In the genomic region with DNA sequence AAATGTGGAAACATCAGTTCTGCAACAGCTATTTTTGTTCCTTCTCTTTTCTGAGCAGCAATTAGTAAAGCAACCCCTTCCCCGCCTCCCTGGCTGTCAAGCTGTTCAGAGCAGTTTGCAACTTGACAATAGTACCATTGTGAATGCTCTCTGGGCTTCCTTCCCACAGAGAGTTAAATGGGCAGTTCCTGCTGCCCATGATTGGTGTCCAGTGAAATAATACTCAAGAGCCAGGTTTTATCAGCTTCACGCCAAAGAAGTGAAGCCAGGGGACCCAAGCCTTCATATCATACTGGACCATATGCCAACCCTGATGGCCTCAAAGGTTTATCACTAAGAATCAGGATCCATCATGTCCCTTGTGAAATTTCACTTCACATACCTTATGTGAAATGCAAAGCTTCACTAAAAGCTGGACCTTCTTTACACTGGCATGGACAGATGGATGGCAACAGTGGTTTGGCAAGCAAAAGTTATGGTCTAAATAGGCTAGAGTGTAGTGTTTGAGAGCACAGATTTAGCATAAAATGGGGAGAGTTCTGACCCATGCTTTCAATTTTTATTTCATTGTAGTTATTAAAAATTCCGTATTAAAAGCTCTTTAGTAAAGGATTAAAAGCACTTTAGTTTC, we compare ENCODE assay signal across 11 mouse cellular contexts. TPM values are rescaled to one million over a fixed set of nuclear protein-coding genes. Genes with fewer than 3 reads are reported as not detected.
DNase-seq lines count a peak whose midpoint lies in the region; ATAC-seq lines count a peak whose summit lies in the region.
"Had no signal": no experiment of that assay in that cellular context is flagged by ENCODE, and none has a peak within 500 bp of the region (broad histone marks: within the 10 kb centered on the region; RNA-seq: fewer than 3 reads in every experiment).

No protein-coding gene starts in this region.

- H3K4me1 ChIP-seq in forebrain, embryonic 16.5 days (replicated peaks; ENCODE audit: control insufficient read depth, insufficient read depth, low read length): peaks cover 10% of the 10 kb centered on the region
- peaks cover 31% of the 10 kb centered on the region for H3K4me1 ChIP-seq in liver, embryonic 13.5 days (replicated peaks)
- H3K4me1 ChIP-seq in limb, embryonic 10.5 days: peaks cover 6% of the 10 kb centered on the region; the same call in 1 of the 2 replicates
- no peaks in the 10 kb centered on the region for H3K4me1 ChIP-seq in kidney, embryonic 14.5 days (ENCODE audit: control insufficient read depth, insufficient read depth, low read length)

- no peaks in the 10 kb centered on the region for H3K27me3 ChIP-seq in forebrain, embryonic 16.5 days (replicated peaks; ENCODE audit: control insufficient read depth, insufficient read depth, low read length)
- no peaks in the 10 kb centered on the region for H3K27me3 ChIP-seq in liver, embryonic 13.5 days
- H3K27me3 ChIP-seq in limb, embryonic 10.5 days (ENCODE audit: low read depth, poor library complexity, severe bottlenecking): no peaks in the 10 kb centered on the region
- H3K27me3 ChIP-seq in kidney, embryonic 14.5 days (ENCODE audit: control insufficient read depth, insufficient read depth, low read length): no peaks in the 10 kb centered on the region

- no peak overlapping the region for H3K4me2 ChIP-seq in forebrain, embryonic 16.5 days (ENCODE audit: low read length)
- peak overlapping the region; percentile 46 for H3K4me2 ChIP-seq in liver, embryonic 13.5 days
- no peak overlapping the region for H3K4me2 ChIP-seq in kidney, embryonic 14.5 days (replicated peaks; ENCODE audit: low read depth, low read length)

- 15% methylated on average over 3 of the region's 3 CpGs for WGBS in forebrain, embryonic 16.5 days
- WGBS in liver, embryonic 13.5 days (ENCODE audit: insufficient replicate concordance): 39% methylated on average over 3 of the region's 3 CpGs
- 68% methylated on average over 3 of the region's 3 CpGs for WGBS in limb, embryonic 10.5 days
- 64% methylated on average over 3 of the region's 3 CpGs for WGBS in kidney, embryonic 14.5 days

- H3K36me3 ChIP-seq in forebrain, embryonic 16.5 days (ENCODE audit: control insufficient read depth, insufficient read depth): no peaks in the 10 kb centered on the region
- no peaks in the 10 kb centered on the region; the same call in 1 of the 2 replicates for H3K36me3 ChIP-seq in liver, embryonic 13.5 days
- H3K36me3 ChIP-seq in limb, embryonic 10.5 days: no peaks in the 10 kb centered on the region
- H3K36me3 ChIP-seq in kidney, embryonic 14.5 days (ENCODE audit: control insufficient read depth, insufficient read depth, low read length): no peaks in the 10 kb centered on the region

- peak; percentile 88 for ATAC-seq in forebrain, embryonic 16.5 days
- ATAC-seq in liver, embryonic 13.5 days (ENCODE audit: low read depth): peak; percentile 85
- no peak for ATAC-seq in kidney, embryonic 14.5 days (ENCODE audit: low FRiP score, low TSS enrichment)
- ATAC-seq: inflammation-experienced regulatory T-cells, adult 6 months had no signal

- DNase-seq in right cerebral cortex, postnatal 4 days: peak; percentile 20
- DNase-seq in right cerebral cortex, postnatal 25 days: no peak
- DNase-seq in liver, embryonic 13.5 days: peak; percentile 47
- no peak for DNase-seq in limb, embryonic 10.5 days (ENCODE audit: low spot score)
- DNase-seq in urinary bladder, postnatal 14 days (ENCODE audit: low spot score): no peak
- DNase-seq: adrenal gland, adult 2 months; heart, adult 11 months had no signal

- H3K4me3 ChIP-seq in forebrain, embryonic 16.5 days (replicated peaks; ENCODE audit: low read length): no peak overlapping the region
- no peak overlapping the region for H3K4me3 ChIP-seq in liver, embryonic 13.5 days (replicated peaks)
- no peak overlapping the region for H3K4me3 ChIP-seq in limb, embryonic 10.5 days
- no peak overlapping the region for H3K4me3 ChIP-seq in kidney, embryonic 14.5 days (ENCODE audit: low read length)

- H3K9ac ChIP-seq in forebrain, embryonic 16.5 days (replicated peaks; ENCODE audit: low read depth, low read length): no peak overlapping the region
- no peak overlapping the region for H3K9ac ChIP-seq in liver, embryonic 13.5 days
- H3K9ac ChIP-seq in kidney, embryonic 14.5 days (ENCODE audit: low read depth, low read length): no peak overlapping the region

- no peak overlapping the region for H3K27ac ChIP-seq in forebrain, embryonic 16.5 days (ENCODE audit: low read length)
- H3K27ac ChIP-seq in liver, embryonic 13.5 days: peak overlapping the region; percentile 54
- no peak overlapping the region for H3K27ac ChIP-seq in limb, embryonic 10.5 days
- no peak overlapping the region for H3K27ac ChIP-seq in kidney, embryonic 14.5 days (ENCODE audit: low read depth, low read length)

- no peaks in the 10 kb centered on the region for H3K9me3 ChIP-seq in forebrain, embryonic 16.5 days (ENCODE audit: control insufficient read depth, low read length)
- H3K9me3 ChIP-seq in liver, embryonic 13.5 days (replicated peaks): no peaks in the 10 kb centered on the region
- no peaks in the 10 kb centered on the region for H3K9me3 ChIP-seq in limb, embryonic 10.5 days (replicated peaks)
- H3K9me3 ChIP-seq in kidney, embryonic 14.5 days (ENCODE audit: control insufficient read depth, low read length): no peaks in the 10 kb centered on the region

RNA-seq across cellular contexts. Expression of a gene that starts 23.5 kb away (rescaled TPM):
- polyA plus RNA-seq in forebrain, embryonic 16.5 days (2015; fragmentation: Nextera tagmentation; extraction: Ambion mirVana): 1.6 and 1.7 TPM in 2 replicates
- not detected in 2 replicates for polyA plus RNA-seq in liver, embryonic 13.5 days (2015; fragmentation: Nextera tagmentation; extraction: Ambion mirVana)
- 0.05 TPM in 1 of 2 replicates, not detected in the other for polyA plus RNA-seq in limb, embryonic 10.5 days (2016; fragmentation: Nextera tagmentation; extraction: Ambion mirVana)
- polyA plus RNA-seq in kidney, embryonic 14.5 days (2014; fragmentation: Nextera tagmentation; extraction: Ambion mirVana): 0.08 and 0.09 TPM in 2 replicates

RNA-seq across cellular contexts. Expression of a gene that starts 57.7 kb away (rescaled TPM):
- not detected in 2 replicates for polyA plus RNA-seq in forebrain, embryonic 16.5 days (2015; fragmentation: Nextera tagmentation; extraction: Ambion mirVana)
- polyA plus RNA-seq in liver, embryonic 13.5 days (2015; fragmentation: Nextera tagmentation; extraction: Ambion mirVana): not detected in 2 replicates
- not detected in 2 replicates for polyA plus RNA-seq in limb, embryonic 10.5 days (2016; fragmentation: Nextera tagmentation; extraction: Ambion mirVana)
- not detected in 2 replicates for polyA plus RNA-seq in kidney, embryonic 14.5 days (2014; fragmentation: Nextera tagmentation; extraction: Ambion mirVana)
- polyA plus RNA-seq: adrenal gland, adult 2 months; thymus, postnatal 0 days had no signal

Comparison
In these comparisons a context has a peak if more than half of its experiments do, and no peak if none do; other contexts are left out.
1. DNase-seq: peak in right cerebral cortex, postnatal 4 days (single experiment) and liver, embryonic 13.5 days (single experiment); none in right cerebral cortex, postnatal 25 days (single experiment), limb, embryonic 10.5 days (single experiment) and urinary bladder, postnatal 14 days (single experiment).